Mouse (Mus musculus): ENCODE measurements around the gene Ostf1.
A peak's percentile ranks its signal among the peaks of the same experiment; 100 is the strongest.

Ostf1 gene

DNA sequence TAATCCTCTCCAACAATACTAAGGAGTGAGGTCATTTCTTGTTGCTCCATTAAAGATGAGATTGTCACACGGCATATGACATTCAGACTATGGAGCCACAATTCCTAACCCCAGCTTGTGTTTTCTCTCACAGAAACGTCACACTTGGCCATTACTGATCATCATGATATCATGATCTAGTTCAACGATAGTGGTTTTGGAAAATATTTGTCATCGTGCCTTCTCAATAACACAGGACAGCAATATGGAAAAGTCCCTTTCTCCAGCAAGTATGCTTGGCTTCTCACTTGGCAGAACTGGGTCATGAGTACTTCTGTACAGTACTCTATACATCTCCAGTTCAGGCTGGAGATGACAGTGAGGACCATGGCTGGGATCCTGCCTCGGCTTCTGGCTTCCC lies 32.0 kb downstream of the Ostf1 start:
- no peak for DNase-seq (ENCODE audit: extremely low read depth, low read depth)

DNA sequence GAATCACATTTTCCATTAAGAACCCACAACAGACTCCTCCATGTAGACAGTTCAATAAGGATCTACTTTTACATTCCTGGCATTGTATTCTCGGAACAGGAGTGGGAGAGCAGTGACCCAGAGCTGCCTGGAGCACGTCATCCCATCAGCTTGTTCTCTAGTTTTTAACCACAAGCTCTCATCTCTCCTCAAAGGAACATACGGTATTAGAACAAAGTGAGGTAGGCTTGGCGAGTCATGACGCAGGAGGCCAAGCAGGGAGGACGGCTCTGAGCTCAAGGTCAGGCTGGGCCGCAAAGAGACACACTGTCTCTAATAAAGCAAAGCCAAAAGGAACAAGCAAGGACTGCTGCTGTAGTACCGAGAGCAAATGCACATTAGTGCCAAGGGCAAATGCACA lies 32.6 kb downstream of the Ostf1 start:
- DNase-seq (ENCODE audit: extremely low read depth, low read depth) = no peak

DNA sequence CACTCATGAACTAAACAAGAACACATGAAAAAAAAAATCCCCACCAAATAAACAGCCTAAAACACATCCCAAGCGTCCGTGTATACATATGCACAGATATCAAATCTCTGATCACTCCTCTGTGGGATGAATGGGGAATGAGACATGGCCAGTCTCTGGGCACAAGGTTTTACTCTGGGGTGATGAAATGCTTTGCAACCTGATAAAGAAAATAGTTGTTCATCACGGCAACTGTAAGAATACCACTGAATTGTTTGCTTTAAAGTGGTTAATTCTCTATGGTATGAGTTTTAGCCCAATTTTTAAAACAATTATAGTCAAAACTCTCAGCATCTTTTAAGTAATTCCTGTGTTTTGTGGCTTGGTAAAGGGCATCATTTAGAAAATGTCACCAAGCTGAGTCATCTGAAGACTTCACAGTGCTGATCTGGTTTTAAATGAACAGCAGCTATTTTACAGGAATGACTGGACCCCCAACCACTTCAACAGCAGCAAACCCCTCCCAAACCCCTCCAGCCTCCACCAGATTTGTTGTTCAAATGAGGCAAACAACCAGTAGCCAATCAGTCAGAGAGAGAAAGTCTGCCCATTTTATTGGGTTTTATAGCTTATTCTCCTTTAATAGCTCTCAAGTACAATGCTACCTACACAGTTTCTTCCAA lies 33.2 kb downstream of the Ostf1 start:
- no peak for DNase-seq (ENCODE audit: extremely low read depth, low read depth)

DNA sequence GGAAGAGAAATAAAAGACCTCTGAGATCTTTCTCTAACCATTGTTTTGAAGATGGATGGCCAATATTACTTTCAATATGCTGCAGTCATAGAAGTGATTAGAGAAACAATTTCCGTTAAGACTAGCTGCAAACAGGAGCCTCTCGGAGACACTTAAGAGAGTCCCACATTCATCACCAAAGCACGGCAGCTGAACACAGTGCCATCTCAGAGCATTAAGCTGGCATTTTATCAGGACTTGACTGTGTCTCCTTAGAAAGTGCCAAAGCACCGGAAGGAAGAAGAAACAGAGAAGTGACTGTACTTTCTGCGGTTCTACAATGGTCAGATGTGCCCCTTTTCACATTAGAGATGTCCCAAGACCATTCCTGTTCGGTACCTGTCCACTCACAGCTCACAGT lies 33.9 kb downstream of the Ostf1 start:
- DNase-seq (ENCODE audit: extremely low read depth, low read depth) = no peak

DNA sequence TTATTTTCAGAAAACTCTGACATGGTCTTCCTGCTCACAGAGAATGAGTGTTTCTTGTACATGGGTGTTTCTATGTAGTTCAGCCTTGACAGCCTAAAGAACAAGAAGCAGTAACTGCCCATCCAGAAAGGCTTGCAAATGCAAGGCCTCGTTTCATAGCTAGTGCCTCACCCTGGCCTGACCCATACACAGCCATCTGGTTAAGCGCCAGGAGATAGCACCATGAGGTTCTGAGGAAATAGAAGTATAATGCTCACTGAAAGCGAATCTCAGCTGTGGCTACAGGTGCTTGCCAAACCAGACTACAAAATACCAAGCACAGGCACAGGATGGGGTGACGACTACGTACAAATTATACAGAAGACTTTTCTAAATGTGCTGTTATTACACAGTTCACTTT lies 34.7 kb downstream of the Ostf1 start:
- DNase-seq (ENCODE audit: extremely low read depth, low read depth) = no peak

DNA sequence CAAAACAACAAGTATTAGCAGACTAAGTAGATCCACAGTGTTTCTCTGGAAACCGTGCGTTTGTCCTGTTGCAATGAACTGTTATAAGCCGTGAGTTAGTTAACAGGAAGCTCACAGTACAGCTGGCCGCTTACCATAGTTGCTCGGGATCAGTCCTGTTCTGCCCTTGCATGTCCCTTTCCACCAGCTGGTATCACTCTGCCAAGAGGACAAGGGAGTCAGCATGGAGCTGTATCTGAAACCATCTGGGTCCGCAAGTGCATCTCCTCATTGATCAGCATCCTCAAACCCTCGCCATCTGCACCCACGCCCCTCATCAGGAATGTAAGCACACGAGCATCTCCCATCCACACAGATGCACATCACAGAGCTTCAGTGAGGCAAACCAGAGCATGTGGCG lies 37.9 kb downstream of the Ostf1 start:
- no peak for DNase-seq (ENCODE audit: extremely low read depth, low read depth)

DNA sequence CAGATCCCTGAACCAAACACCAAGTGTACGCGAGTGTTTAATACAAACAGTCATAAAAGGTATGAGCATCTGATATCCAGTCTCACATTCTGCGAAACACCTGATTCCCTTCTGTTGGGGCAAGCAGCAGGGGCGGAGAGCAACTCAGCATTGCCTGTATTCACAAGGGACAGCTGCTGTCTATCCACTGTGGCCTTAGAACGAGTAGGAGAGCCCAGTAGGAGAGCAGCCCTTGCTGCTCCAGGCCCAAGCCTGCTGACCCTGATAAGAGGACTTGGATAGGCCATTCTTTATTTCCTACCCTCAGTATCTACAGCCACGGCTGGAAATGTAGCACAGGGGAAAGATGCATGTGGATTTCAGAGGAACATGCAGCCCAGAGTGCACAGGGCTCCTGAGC lies 38.7 kb downstream of the Ostf1 start:
- no peak for DNase-seq (ENCODE audit: extremely low read depth, low read depth)

DNA sequence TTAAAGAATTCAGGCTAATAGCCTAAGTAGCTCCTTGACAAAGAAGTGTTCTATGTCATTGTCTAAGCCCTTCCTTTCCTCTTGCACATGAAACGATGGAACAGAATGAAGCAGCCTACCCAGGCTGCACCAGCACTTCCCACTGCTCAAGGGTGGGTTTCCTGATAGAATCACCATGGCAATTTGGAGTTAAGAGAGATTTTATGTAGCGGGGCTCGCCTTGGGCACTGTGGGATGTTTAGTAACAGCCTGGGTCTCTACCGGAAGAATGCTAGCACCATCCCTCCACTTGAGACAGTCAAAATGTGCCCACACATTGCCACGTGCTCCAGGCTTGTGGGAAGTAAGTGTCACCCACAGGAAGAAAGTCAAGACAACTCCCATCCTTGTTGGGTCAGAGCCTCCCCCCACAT lies 40.7 kb downstream of the Ostf1 start:
- no peak for DNase-seq (ENCODE audit: extremely low read depth, low read depth)

DNA sequence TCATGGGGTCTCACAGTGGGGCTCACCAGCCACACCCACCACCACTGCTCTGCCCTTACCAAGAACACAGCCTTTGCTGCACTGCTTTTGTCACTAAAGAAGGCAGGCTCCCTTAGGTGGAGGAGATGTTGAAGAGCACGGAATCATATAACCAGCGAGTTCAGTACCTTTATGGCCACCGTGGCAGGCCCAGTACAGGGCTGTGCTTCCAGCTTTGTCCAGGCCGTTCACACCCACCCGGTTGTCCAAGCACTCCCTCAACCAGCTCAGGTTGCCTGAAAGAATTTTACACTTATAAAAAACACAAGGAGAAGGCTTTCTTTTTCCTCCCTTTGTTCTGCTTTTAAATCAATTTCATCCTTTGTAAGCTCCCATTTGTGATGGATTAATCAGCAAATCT lies 41.4 kb downstream of the Ostf1 start:
- DNase-seq (ENCODE audit: extremely low read depth, low read depth) = no peak

DNA sequence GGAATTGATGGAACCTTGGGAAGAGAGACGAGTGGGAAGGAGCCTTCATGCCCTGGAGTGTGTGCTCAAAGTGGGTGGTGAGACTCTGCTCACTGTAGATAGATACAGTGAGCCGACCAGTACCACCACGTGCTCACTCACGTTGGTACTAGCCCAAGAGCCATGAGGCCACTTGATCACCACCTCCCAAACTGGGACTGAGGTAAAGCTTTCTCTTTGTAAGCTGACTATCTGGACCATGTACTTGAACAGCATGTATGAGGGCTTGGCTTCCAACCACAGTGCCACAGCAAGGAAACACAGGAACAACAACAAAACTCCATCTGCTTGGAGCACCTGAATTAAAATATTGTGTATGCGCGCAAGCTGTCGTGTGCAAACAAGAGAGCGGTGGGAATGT lies 42.3 kb downstream of the Ostf1 start:
- DNase-seq (ENCODE audit: extremely low read depth, low read depth) = no peak

DNA sequence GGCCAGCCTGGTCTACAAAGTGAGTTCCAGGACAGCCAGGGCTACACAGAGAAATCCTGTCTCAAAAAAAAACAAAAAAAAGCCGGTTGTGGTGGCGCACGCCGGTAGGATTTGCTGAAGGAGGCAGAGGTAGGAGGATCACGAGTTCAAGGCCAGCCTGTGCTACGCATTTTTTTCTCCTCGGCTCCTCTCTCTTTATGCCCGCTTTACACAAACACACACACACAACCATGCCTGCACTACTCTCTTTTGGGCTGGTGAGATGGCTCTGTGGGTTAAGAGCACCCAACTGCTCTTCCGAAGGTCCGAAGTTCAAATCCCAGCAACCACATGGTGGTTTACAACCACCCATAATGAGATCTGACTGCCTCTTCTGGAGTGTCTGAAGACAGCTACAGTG lies 42.8 kb downstream of the Ostf1 start:
- peak; percentile 1 for DNase-seq (ENCODE audit: extremely low read depth, low read depth)

DNA sequence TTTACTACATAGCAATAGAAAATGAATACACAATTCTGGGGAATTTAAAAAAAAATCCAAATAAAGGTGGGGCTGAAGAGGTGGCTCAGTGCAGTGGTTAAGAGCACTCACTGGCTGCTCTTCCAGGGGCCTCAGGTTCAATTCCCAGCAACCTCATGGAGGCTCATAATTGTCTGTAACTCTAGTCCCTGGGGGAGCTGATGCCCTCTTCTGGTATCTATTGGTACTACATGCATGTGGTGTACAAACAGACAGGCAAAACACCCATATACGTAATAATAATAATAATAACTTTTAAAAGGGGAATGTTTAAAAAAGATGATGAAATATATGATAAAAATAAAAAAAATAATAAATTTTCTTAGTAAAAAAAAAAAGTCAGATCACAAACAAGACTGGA lies 43.4 kb downstream of the Ostf1 start:
- DNase-seq (ENCODE audit: extremely low read depth, low read depth) = peak; percentile 5

DNA sequence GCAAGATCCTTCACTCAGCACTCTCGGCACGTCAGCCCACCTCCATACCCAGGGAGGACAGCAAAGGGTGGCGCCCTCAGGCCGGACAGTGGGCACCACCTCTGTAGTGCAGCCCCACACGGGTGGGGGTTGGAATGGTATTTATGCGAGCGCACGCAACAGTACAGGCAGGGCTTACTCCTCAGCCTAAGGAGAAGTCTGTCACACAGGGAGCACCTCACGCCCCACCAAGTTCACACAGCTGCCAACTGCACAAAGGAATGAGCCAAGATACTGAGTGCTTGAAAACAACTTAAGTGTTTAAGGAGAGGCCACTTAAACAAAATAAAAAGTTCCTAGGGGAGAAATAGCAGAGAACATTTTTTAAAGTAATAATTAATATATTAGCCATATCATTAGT lies 44.5 kb downstream of the Ostf1 start:
- no peak for DNase-seq (ENCODE audit: extremely low read depth, low read depth)

DNA sequence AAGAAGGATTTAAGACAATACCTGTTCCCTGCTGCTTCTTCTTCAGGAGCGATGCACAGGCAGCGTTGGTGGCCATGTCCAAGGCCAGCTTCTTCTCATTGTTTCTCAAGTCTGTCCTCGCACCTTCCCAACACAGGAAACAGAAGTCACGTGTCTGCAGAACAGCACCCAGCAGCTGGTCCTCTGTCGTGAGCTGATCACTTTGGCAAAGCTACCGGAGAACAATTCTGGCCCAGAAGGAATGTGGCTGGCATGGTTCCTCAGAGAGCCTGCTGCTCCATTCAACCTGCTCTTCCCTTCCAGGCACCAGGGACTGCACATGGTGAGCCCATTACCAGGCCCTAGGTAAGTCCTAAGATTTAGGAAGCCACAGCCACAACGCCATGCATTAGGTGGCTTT lies 47.0 kb downstream of the Ostf1 start:
- no peak for DNase-seq (ENCODE audit: extremely low read depth, low read depth)

DNA sequence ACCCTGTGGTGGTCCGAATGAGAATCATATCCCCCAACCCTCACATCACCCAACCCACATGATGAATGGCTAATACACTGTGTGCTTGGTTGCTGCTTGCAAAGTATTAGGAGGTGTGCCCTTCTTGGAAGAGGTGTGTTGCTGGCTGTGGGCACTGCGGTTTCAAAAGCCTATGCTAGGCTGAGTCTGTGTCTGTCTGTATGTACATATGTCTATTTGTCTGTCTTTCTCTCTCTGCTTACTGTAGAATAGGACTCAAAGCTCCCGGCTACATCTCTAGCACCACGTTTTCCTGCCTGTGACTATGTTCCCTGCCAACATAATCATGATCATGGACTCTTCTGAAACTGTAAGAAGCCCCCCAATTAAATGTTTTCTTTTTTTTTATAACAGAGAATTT lies 47.9 kb downstream of the Ostf1 start:
- no peak for DNase-seq (ENCODE audit: extremely low read depth, low read depth)

DNA sequence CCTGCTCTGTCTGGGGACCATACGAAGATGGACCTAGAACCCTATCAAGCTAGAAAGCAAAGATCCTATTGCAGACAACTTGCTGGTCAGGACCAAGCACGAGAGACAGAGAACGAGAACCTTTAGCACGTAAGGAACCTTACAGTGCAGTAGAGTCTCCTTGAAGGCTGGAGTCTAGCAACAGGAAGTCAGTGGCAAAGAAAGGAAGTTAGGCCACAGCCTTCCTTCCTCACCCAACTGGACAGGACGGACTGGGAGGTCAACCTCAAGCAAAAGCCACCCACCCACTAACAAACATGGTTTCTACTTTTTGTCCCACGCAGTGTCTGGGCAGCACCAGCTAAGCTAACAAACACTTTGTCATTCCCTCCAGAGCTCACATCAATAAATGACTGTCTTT lies 48.7 kb downstream of the Ostf1 start:
- DNase-seq (ENCODE audit: extremely low read depth, low read depth) = no peak

DNA sequence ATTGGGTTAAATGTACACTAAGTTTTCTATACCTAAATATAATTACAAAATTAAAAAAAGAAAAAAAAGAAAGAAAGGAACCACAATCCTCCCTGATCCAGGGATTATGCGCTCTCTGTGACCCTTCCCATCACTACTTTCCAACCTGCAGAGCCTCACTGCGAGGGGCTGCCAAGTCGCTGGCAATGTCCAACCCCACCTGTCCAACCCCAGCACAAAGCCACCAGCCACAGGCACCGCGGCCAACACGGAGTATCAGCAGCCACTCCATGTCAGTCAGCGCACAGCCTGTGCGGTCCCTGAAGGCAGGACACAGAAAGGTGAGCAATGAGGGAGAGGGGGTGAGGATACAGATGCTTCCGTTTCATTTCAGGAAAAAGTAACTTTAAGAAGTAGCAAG lies 49.4 kb downstream of the Ostf1 start:
- no peak for DNase-seq (ENCODE audit: extremely low read depth, low read depth)

DNA sequence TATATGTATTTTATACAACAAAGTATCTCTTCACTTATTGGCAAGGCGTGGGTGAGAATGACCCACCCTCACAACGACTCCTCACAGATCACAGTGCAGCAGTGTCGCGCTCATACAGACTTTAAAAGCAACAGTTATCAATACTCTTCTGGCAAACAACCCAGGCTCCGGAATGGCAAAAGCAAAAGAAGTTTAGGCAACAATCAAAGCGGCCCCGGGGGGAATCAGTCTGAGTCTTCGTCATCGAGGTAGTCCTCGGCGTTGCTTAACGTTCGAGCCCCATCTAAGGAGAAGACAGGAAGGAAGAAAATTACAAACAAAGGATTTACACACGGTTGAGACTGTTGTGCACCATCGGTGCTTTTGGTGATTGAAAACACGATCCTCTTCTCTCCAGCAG lies 50.6 kb downstream of the Ostf1 start:
- DNase-seq (ENCODE audit: extremely low read depth, low read depth) = no peak

DNA sequence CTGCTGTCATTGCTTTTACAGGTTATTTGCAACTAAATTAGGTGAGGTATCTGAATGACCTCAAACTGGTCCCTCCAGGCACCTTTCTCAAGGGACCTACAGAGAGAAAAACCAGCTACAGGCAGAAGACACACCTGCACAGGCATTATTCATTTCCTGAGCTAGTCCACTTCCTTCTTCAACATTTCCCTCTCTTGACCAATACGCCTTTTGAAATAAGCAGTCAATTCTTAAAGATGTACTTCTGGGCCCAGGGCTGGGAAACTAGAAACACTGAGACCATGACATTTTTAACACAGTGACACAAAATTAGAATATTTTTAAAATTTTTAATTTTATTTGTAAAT lies 52.6 kb downstream of the Ostf1 start:
- DNase-seq (ENCODE audit: extremely low read depth, low read depth) = no peak

DNA sequence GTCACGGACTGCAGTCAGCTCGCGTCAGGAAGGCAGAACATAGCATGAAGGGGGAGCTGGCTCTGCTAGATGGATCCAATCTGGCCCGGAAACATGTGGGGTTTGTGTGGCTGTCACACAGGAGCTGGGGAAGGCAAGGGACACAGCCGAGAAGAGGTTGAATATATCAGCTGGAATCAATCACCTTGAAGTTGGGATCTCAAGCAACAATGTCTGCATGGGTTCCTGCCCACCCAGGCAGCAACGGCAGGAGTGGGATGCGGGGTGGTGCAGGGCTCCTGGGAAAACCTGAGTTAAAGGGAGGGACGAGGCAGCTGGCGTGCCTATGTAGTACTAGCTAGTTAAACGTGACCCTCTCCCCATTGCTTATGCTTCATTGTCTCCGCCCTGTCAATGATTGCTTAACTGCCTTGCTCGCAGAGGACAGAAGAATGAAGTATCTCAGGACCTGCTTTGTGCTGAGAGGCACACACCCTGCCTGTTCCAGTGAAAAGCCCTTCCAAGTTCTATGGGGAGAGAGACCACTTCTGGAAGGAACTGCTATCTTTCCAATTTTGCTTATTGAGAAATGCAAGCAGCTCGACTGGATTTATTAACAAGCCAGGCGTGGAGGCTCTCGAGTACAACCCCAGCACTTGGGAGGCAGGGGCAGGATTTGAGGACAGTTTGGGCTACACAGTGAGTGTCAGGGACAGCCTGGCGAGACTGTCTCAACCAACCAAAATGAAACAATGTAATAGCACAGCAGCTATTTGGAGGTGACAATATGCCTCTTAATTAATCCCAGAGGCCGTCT lies 53.2 kb downstream of the Ostf1 start:
- no peak for DNase-seq (ENCODE audit: extremely low read depth, low read depth)

DNA sequence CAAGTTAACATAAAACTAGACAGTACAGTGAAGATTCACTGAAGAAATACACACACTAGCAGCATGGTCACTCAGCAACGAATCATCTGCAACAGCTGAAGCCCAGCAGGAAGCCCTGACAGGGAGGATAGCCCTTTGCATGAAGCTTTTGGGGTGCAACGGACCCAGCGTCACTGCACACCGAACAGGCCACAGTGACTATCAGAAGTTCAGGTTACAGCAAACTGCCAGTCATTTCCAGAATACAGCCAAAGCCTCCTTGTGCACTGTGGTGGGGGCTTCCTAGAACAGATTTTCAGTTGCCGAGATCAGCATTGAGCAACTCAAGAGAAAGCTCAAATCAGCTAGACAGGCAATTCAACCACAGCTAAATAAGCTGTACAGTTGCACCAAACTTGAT lies 54.3 kb downstream of the Ostf1 start:
- DNase-seq (ENCODE audit: extremely low read depth, low read depth) = no peak

DNA sequence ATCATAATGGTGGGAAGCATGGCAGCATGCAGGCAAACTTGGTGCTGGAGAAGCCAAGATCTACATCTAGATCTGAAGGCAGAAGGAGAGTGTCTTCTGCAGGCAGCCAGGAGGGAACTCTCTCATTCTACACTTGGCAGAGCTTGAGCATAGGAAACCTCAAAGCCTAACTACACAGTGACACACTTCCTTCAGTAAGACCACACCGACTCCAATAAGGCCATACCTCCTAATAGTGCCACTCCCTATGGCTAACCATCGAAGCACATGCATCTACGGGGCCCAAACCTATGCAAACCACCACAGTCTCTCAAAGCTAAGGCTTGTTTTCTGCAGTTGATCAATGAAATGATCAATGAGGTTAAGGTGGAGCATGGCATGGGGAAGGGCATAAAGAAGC lies 55.7 kb downstream of the Ostf1 start:
- DNase-seq (ENCODE audit: extremely low read depth, low read depth) = no peak

DNA sequence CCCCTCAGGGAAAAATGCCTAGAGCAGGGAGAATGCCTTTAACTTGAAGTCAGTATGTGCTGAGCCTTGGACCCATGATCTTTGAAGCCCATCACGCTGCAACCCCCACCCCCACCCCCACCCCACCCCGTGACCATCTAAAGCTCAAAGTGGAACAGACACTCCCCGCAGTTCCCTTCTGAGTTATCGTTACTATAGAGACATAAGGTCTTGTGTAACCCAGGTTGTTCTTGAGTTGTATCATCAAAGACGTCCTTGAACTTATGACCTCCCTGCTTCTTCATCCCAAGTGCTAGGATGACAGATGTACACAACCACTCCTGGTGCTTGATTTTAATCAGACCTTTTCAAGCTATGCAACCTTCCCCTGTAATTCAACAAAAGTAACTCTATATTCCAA lies 57.7 kb downstream of the Ostf1 start:
- no peak for DNase-seq (ENCODE audit: extremely low read depth, low read depth)
